Mouse (Mus musculus) testis, adult 2 months (tissue): ENCODE data around the gene Nyap2. TPM values are rescaled to one million over a fixed set of nuclear protein-coding genes. Genes with fewer than 3 reads are reported as not detected.

ENCODE experiments used
- H3K27ac ChIP-seq: fragments of 200-500 bp; 2 replicates; pipeline ENCODE4 v1.5.1; 2012; ENCODE audit warnings: low read depth, low read length; ENCODE audit not compliant: control insufficient read depth, insufficient read depth
- H3K27me3 ChIP-seq: fragments of 200-500 bp; 2 replicates; pipeline ENCODE4 v1.6.1; 2012; ENCODE audit warnings: mild to moderate bottlenecking, low read length, moderate library complexity; ENCODE audit not compliant: control insufficient read depth, insufficient read depth
- H3K36me3 ChIP-seq: fragments of 200-500 bp; 2 replicates; pipeline ENCODE4 v1.6.1; 2012; ENCODE audit warnings: mild to moderate bottlenecking, low read length; ENCODE audit not compliant: control insufficient read depth, insufficient read depth
- H3K4me1 ChIP-seq: fragments of 200-500 bp; 2 replicates; pipeline ENCODE4 v1.6.1; 2012; ENCODE audit warnings: low read length; ENCODE audit not compliant: control insufficient read depth, insufficient read depth
- H3K4me3 ChIP-seq: fragments of 200-500 bp; 2 replicates; pipeline ENCODE4 v1.5.1; 2012; ENCODE audit warnings: low read depth, mild to moderate bottlenecking, low read length, moderate library complexity, mixed read lengths; ENCODE audit not compliant: control insufficient read depth
- CTCF ChIP-seq: fragments of 200-500 bp; IDR thresholded peaks from 2 replicates; pipeline ENCODE4 v1.5.1; 2012; ENCODE audit warnings: low read depth, mild to moderate bottlenecking, inconsistent platforms, low read length, moderate library complexity; ENCODE audit not compliant: control insufficient read depth, insufficient read depth, insufficient replicate concordance
- POLR2A ChIP-seq: fragments of 200-500 bp; IDR thresholded peaks from 2 replicates; pipeline ENCODE4 v1.6.1; 2012; ENCODE audit warnings: low read depth, mild to moderate bottlenecking, inconsistent platforms, low read length, moderate library complexity; ENCODE audit not compliant: control insufficient read depth
- polyA plus RNA-seq: library from polyadenylated mRNA; depleted of rRNA; stranded (reverse); fragments of >200 nt; gene quantifications from 2 replicates; pipeline ENCODE4 v1.2.3, GENCODE M21; 2012

The Nyap2 gene
- polyA plus RNA-seq, 1 experiment: 0.04 TPM

GRCm38 (mm10) chr1:81077665-81078314 lies 1.0 kb downstream of the Nyap2 start:
- no peak overlapping the region for H3K4me3 ChIP-seq
- TF ChIP-seq POLR2A (no peak), CTCF (no peak)

GRCm38 (mm10) chr1:81087485-81087884 lies 10.7 kb downstream of the Nyap2 start:
- no peak for TF ChIP-seq CTCF
- TF ChIP-seq POLR2A: no peak
- no peaks in the 10 kb centered on the region for H3K36me3 ChIP-seq
- no peaks in the 10 kb centered on the region for H3K27me3 ChIP-seq
- no peak overlapping the region for H3K4me3 ChIP-seq
- no peaks in the 10 kb centered on the region for H3K4me1 ChIP-seq
- no peak overlapping the region for H3K27ac ChIP-seq

More at GRCm38 (mm10) chr1:81077665-81078314, 1.0 kb downstream of the Nyap2 start:
- Histone ChIP-seq H3K4me1 (no peaks in the 10 kb centered on the region), H3K27me3 (no peaks in the 10 kb centered on the region), H3K27ac (no peak overlapping the region), H3K36me3 (no peaks in the 10 kb centered on the region)

GRCm38 (mm10) chr1:81090400-81090799 lies 13.7 kb downstream of the Nyap2 start:
- no peaks in the 10 kb centered on the region for H3K27me3 ChIP-seq
- TF ChIP-seq CTCF: no peak
- TF ChIP-seq POLR2A: no peak
- H3K27ac ChIP-seq: no peak overlapping the region
- no peaks in the 10 kb centered on the region for H3K4me1 ChIP-seq
- H3K36me3 ChIP-seq: no peaks in the 10 kb centered on the region
- no peak overlapping the region for H3K4me3 ChIP-seq

- no peak overlapping the region for H3K4me3 ChIP-seq
- H3K4me1 ChIP-seq: no peaks in the 10 kb centered on the region
- TF ChIP-seq POLR2A: no peak
- TF ChIP-seq CTCF: no peak
- no peak overlapping the region for H3K27ac ChIP-seq
- no peaks in the 10 kb centered on the region for H3K27me3 ChIP-seq
- no peaks in the 10 kb centered on the region for H3K36me3 ChIP-seq
Measured at GRCm38 (mm10) chr1:81090979-81091378, 14.2 kb downstream of the Nyap2 start.

GRCm38 (mm10) chr1:81092056-81092455 lies 15.3 kb downstream of the Nyap2 start:
- H3K27ac ChIP-seq: no peak overlapping the region
- TF ChIP-seq CTCF: no peak
- no peak for TF ChIP-seq POLR2A

GRCm38 (mm10) chr1:81092886-81093285 lies 16.1 kb downstream of the Nyap2 start:
- Histone ChIP-seq H3K27me3 (no peaks in the 10 kb centered on the region), H3K27ac (no peak overlapping the region), H3K4me3 (no peak overlapping the region), H3K4me1 (no peaks in the 10 kb centered on the region), H3K36me3 (no peaks in the 10 kb centered on the region)
- no peak for TF ChIP-seq CTCF
- no peak for TF ChIP-seq POLR2A

More at GRCm38 (mm10) chr1:81092056-81092455, 15.3 kb downstream of the Nyap2 start:
- H3K4me3 ChIP-seq: no peak overlapping the region
- no peaks in the 10 kb centered on the region for H3K36me3 ChIP-seq
- no peaks in the 10 kb centered on the region for H3K27me3 ChIP-seq
- no peaks in the 10 kb centered on the region for H3K4me1 ChIP-seq

GRCm38 (mm10) chr1:81098950-81099349 lies 22.2 kb downstream of the Nyap2 start:
- Histone ChIP-seq H3K27ac (no peak overlapping the region), H3K27me3 (no peaks in the 10 kb centered on the region)

More at GRCm38 (mm10) chr1:81098950-81099349, 22.2 kb downstream of the Nyap2 start:
- H3K4me1 ChIP-seq: no peaks in the 10 kb centered on the region
- no peak overlapping the region for H3K4me3 ChIP-seq
- TF ChIP-seq CTCF: no peak
- no peak for TF ChIP-seq POLR2A
- H3K36me3 ChIP-seq: no peaks in the 10 kb centered on the region
